Mouse (Mus musculus) lung, postnatal 25 days (tissue): Measurements from ENCODE around the gene Kif21b.

ENCODE experiments used
- DNase-seq: peaks from one replicate; pipeline ENCODE4 v3.0.0; 2022; ENCODE audit warnings: low spot score

Kif21b gene

GRCm38 (mm10) chr1:136130951-136131558, at the start of gene Kif21b:
Gene Kif21b, plus strand, starts transcription at chr1:136131389.
- peak; percentile 92 for DNase-seq

GRCm38 (mm10) chr1:136085988-136086685, 45.1 kb upstream of the Kif21b start:
- peak; percentile 1 for DNase-seq

DNA sequence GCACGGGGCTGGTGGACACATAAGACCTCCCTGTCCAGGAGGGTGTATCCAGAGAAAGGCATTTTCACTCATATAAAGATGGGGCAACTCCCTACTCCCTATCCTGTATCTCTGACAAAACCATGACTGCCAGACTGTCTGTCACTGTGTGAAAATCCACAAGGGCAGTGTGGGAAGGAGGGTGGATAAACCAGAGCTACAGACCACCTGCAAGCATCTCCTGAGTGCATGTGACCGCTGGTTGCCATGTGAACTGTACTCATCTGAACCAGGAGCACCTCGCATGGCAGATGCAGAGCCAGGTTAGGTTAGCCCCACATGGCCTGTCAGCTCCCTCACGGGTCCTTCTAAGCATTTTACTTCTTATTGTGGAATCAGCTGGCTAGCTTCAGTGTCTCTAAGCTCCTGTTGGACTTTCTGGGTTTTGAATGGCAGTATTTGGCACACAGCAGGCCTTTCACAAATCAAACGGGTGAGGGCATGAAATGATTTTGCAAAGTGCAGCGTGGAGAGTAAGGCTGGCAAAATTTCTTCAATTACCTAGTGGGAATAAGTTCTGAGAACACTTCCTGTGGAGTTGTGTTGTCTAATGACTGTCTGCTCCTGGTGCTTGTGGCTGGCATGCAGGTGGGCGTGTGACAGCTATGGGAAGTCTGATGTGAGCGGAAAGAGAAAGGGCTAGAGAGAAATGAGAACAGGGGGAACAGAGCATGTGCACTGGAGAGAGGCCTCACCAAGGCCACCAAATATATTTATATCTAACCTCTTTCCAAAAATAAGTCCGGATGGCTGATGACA, 41.6 kb upstream of the Kif21b start:
- DNase-seq: no peak

DNA sequence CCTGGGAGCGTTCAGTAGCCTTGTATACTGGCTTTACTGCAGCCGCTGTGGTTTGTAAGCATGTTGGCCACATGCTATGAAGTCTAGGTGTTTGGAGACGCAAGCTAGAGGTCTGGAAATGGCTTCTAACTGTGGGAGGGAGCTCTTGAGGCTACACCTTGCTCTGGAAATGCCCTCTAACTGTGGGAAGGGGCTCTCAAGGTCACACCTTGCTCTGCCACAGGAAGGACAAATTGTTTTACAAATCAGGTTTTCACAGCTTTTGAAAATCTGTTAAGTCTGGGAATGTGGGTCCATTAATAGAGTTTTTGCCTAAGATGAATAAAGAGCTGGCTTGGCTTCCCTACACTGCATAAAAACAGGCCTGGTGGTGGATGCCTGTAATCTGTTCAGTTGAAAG, 37.5 kb upstream of the Kif21b start:
- DNase-seq: no peak

- no peak for DNase-seq
Measured at GRCm38 (mm10) chr1:136094807-136095206, 36.4 kb upstream of the Kif21b start.

DNA sequence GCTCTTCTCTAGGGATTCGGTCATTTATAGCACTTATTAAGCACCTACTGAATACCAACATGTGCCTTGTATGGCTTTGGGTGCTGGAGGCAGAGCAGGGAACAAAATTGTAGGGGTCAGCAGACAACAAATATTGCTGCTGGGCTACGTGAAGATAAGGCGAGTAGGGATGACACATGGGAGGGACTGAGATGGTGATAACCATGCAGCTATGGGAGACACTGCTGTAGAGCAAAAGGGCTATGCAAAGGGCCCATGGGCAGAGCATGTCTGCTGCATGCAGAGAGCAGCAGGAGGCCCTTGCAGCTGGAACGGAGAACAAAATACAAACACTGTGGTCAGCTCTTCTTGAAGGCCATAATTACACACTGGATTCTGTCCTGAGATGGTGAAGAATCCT, 29.1 kb upstream of the Kif21b start:
- DNase-seq: no peak

DNA sequence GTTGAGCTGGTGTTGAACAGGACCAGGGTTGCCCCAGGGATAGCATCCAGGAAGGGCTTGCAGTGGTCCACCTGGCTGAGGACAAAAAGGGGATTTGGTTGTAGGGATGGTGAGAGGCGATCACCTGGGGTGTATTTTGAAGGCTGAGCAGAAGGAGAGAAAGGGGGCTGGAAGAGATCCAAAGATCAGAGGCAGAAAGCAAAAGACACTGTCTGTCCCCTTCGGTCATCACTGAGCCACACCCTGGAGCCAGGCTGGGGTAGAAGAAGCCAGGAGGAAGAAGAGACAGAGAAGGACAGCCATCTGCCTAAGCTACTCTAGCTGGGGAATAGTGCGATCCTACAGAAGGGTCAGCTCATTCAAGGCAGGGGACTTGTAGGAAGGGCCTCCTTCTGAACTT, 28.6 kb upstream of the Kif21b start:
- no peak for DNase-seq

GRCm38 (mm10) chr1:136102981-136103380, 28.2 kb upstream of the Kif21b start:
- no peak for DNase-seq

DNA sequence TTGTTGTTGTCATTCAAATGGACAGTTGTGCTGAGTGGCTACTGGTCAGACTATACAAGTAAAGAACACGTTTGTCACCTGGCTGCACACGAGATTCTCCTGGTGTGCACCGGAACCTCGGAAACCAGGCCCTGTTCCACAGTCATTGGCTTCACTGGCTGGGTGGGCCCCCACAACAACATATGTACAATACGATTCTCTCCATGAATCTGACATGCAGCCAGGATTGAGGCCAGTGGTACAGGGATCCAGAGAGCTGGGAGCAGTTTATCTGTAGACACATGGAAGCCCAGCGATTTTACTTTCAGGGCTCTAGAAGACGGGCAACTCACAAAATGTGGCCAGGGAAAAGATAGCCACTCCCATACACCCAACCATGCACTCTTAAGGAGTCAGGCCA, 27.5 kb upstream of the Kif21b start:
- DNase-seq: no peak

- no peak for DNase-seq
Measured at GRCm38 (mm10) chr1:136104741-136105140, 26.4 kb upstream of the Kif21b start.

DNA sequence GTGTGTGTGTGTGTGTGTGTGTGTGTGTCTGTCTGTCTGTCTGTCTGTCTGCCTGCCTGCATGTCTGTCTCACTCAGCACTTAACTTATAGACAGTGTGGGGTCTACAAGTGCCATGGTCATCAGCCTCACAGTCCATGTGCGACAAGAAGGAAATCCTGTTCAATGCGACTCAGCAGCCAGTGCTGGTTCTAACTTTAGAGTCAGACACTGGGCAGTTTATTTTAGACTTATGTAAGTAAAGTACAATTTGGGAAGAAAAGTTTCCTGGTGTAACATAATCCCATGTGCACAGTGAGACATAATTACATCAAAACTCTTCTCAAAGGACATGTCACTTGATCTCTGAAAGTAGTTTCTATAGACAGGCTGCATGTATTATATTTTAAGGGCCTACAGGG, 21.7 kb upstream of the Kif21b start:
- no peak for DNase-seq

DNA sequence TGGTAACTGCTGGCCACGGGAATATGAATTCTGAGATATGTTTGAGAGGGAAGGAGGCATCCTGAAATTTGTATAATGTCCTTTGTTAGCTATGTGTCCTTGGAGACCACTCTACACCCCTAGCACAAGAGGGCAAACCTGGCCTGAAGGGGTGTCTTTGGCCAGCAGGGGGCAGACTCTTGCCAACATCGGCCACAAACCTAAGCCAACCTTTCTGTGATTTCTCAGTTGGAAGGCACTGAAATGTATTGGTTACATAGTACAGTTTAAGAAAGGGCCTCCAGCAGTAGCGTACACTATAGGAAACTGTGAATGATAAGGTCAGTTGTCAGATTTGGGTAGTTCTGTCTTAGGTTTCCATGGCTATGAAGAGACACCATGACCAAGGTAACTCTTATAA, 15.0 kb upstream of the Kif21b start:
- DNase-seq: peak; percentile 72

DNA sequence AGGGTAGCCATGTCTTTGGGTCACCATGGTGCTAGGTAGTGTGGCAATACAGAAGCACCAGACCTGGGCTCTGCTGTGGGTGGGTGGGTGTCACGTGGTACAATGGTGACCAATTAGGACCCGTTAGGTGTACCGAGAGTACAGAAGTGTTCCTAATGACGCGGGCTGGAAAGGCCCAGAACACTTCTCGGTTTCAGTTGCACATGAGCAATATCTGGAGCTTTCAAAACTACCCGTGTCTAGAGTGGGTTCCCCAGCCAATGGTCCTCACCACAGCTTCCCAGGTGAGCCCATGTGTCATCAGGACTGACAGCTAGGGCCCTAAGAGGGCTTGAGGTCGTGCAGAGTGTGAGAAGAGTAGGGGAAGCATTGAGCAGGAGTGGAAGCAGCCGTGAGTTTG, 14.1 kb upstream of the Kif21b start:
- no peak for DNase-seq

GRCm38 (mm10) chr1:136118875-136119274, 12.3 kb upstream of the Kif21b start:
- DNase-seq: peak; percentile 54

- DNase-seq: no peak
Measured at GRCm38 (mm10) chr1:136119571-136120262, 11.5 kb upstream of the Kif21b start.

DNA sequence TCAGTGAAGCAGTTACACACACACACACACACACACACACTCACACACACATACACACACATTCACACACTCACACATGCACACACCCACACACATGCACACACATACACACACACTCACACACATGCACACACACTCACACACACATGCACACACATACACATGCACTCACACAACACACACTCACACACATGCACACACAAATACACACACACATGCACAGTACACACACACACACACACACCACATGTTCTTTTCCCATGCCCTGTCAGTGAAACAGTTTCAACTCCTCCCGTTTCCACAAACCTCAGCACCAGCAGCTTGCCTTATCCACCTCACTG, 11.0 kb upstream of the Kif21b start:
- DNase-seq: no peak

- DNase-seq: no peak
Measured at GRCm38 (mm10) chr1:136120785-136121184, 10.4 kb upstream of the Kif21b start.

DNA sequence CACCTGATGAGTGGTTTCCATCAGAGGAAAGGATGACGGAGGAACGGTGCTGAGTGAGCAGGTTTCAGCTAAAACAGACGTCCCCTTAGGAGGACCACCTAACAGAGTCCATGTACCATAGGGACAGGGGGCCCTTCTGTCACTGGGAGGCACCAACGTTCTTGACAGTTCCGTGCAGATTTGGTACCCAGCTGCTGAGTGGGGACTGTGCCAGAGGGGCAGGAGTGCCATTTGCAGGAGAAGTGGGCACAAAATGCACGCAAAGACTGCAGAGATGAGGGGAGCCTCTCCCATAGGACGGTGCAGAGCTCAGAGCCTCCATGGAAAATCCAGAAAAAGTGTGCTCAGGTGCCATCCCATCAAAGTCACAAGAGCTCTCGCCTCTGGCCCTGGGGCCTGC, 9.2 kb upstream of the Kif21b start:
- no peak for DNase-seq

- no peak for DNase-seq
Measured at GRCm38 (mm10) chr1:136126159-136126765, 4.9 kb upstream of the Kif21b start.

GRCm38 (mm10) chr1:136126895-136127294, 4.3 kb upstream of the Kif21b start:
- DNase-seq: peak; percentile 57

DNA sequence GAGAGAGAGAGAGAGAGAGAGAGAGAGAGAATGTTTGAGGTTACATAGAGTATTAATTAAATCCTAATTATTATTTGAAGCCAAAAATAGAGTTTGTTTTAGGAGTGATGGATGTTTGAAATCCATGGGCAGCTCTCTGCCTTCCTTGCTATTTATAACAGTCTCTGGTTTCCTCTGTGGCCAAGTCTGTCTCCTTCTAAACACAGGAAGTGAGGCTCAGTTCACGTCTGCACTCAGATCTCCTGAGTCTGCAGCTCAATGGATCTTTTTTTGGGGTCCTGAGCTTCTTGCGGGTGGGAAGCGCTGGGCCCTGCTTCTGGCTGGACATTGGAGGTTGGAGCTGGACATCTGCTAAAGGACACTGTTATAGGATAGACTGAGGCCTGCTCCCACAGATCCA, 3.3 kb upstream of the Kif21b start:
- no peak for DNase-seq

DNA sequence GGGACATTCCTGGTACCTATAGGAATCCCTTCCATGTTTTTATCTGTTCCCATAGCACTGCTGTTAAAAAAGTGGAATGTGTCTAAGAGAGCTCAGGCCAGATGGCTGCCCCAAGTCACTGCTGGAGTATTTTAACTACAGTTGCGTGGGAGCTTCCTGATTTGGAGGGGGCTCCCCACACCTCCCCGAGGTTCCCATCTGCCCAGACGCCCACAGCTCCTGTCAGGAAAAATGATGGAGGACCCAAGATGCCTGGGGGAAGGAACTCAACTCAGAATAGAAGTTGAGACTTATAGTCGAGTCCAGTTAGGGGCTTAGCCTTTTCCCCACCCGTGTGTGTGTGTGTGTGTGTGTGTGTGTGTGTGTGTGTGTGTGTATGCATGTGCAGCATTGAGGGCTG, 2.8 kb upstream of the Kif21b start:
- no peak for DNase-seq
